Mouse (Mus musculus) hindbrain, postnatal 0 days (tissue): ENCODE results near the gene Fbxl18. TPM values are rescaled to one million over a fixed set of nuclear protein-coding genes. Genes with fewer than 3 reads are reported as not detected.

Source experiments
- ATAC-seq: fragments of 200-750 bp; cut with Nextera tagmentation; 2 replicates; pipeline ENCODE4 v1.8.0; 2017; ENCODE audit warnings: mild to moderate bottlenecking, moderate TSS enrichment, moderate library complexity
- DNase-seq: peaks from one replicate; pipeline ENCODE4 v3.0.0-alpha.2; 2015; ENCODE audit warnings: low spot score
- H3K27ac ChIP-seq: fragments of 300-500 bp; sonication (generic); 2 replicates; pipeline ENCODE4 v1.5.1; 2014; ENCODE audit warnings: mild to moderate bottlenecking
- H3K27me3 ChIP-seq: fragments of 300-500 bp; sonication (generic); 2 replicates; pipeline ENCODE4 v1.6.1; 2014; ENCODE audit warnings: low read length, mixed read lengths; ENCODE audit not compliant: insufficient read depth
- H3K36me3 ChIP-seq: fragments of 300-500 bp; sonication (generic); 2 replicates; pipeline ENCODE4 v1.6.1; 2014; ENCODE audit warnings: low read length, mixed read lengths; ENCODE audit not compliant: insufficient read depth
- H3K4me1 ChIP-seq: fragments of 300-500 bp; sonication (generic); 2 replicates; pipeline ENCODE4 v1.6.1; 2014; ENCODE audit warnings: antibody characterized with exemption, low read length, mixed read lengths; ENCODE audit not compliant: insufficient read depth
- H3K4me2 ChIP-seq: fragments of 300-500 bp; sonication (generic); 2 replicates; pipeline ENCODE4 v1.6.1; 2014; ENCODE audit warnings: low read depth, mild to moderate bottlenecking, low read length, moderate library complexity, mixed read lengths
- H3K4me3 ChIP-seq: fragments of 300-500 bp; sonication (generic); 2 replicates; pipeline ENCODE4 v1.5.1; 2014; ENCODE audit warnings: low read length
- H3K9ac ChIP-seq: fragments of 300-500 bp; sonication (generic); replicated peaks from 2 replicates; pipeline ENCODE4 v1.6.1; 2014; ENCODE audit warnings: mild to moderate bottlenecking, low read length, moderate library complexity, mixed read lengths
- H3K9me3 ChIP-seq: fragments of 300-500 bp; sonication (generic); 2 replicates; pipeline ENCODE4 v1.6.1; 2016; ENCODE audit warnings: low read length, mixed read lengths
- CTCF ChIP-seq: IDR thresholded peaks from 2 replicates; pipeline ENCODE4 v1.5.1; 2016; ENCODE audit warnings: antibody characterized with exemption, control low read depth, low read depth
- WGBS: fragments of 180-500 bp; shearing (Covaris S2); extraction: QIAGEN DNeasy Blood & Tissue Kit; methylation state at CpG from one replicate; pipeline ENCODE4 v1.1.7; 2014; 5-methylcytosine and 5-hydroxymethylcytosine counted together
- polyA plus RNA-seq: library from polyadenylated mRNA; unstranded; fragments of >200 nt; fragmentation: Nextera tagmentation; extraction: Ambion mirVana; gene quantifications from 2 replicates; pipeline ENCODE4 v1.2.1, GENCODE M21; 2015
- total RNA-seq: library from RNA; depleted of rRNA; stranded (reverse); fragments of >200 nt; gene quantifications from 2 replicates; pipeline ENCODE4 v1.2.3, GENCODE M21; 2014

The Fbxl18 gene
- total and polyA plus RNA-seq, 2 experiments from 2014 or later, result 31.4 to 68.6 TPM

GRCm38 (mm10) chr5:142926204-142926939, 31.2 kb upstream of the Fbxl18 start:
- peak; percentile 67 for ATAC-seq
- no peak for TF ChIP-seq CTCF
- WGBS, result 24% methylated on average over 11 of the region's 13 CpGs
- DNase-seq, result peak; percentile 14
- Histone ChIP-seq H3K4me1 (no peaks in the 10 kb centered on the region), H3K4me3 (no peak overlapping the region), H3K27me3 (no peaks in the 10 kb centered on the region), H3K9me3 (no peaks in the 10 kb centered on the region), H3K9ac (no peak overlapping the region), H3K27ac (0 out of 2 replicates have a peak overlapping the region, but pooled peaks have one; percentile 11), H3K36me3 (no peaks in the 10 kb centered on the region), H3K4me2 (no peak overlapping the region)

GRCm38 (mm10) chr5:142924336-142924959, 29.2 kb upstream of the Fbxl18 start:
- Histone ChIP-seq H3K27me3 (no peaks in the 10 kb centered on the region), H3K27ac (no peak overlapping the region), H3K4me3 (no peak overlapping the region), H3K36me3 (no peaks in the 10 kb centered on the region), H3K4me1 (no peaks in the 10 kb centered on the region), H3K9ac (no peak overlapping the region), H3K9me3 (no peaks in the 10 kb centered on the region), H3K4me2 (no peak overlapping the region)
- DNase-seq (no peak), ATAC-seq (no peak)
- 72% methylated on average over 12 of the region's 12 CpGs for WGBS
- TF ChIP-seq CTCF, result no peak

GRCm38 (mm10) chr5:142923781-142924180, 28.6 kb upstream of the Fbxl18 start:
- H3K4me1 ChIP-seq, result no peaks in the 10 kb centered on the region
- no peaks in the 10 kb centered on the region for H3K36me3 ChIP-seq
- WGBS, result 67% methylated on average over 3 of the region's 3 CpGs
- H3K9me3 ChIP-seq, result no peaks in the 10 kb centered on the region
- TF ChIP-seq CTCF, result no peak
- no peak for DNase-seq
- no peaks in the 10 kb centered on the region for H3K27me3 ChIP-seq
- H3K4me3 ChIP-seq, result no peak overlapping the region
- no peak overlapping the region for H3K4me2 ChIP-seq
- ATAC-seq, result no peak
- H3K27ac ChIP-seq, result no peak overlapping the region
- no peak overlapping the region for H3K9ac ChIP-seq

- DNase-seq (no peak), ATAC-seq (no peak)
- Histone ChIP-seq H3K4me1 (no peaks in the 10 kb centered on the region), H3K4me2 (no peak overlapping the region), H3K9ac (no peak overlapping the region), H3K27ac (no peak overlapping the region), H3K36me3 (no peaks in the 10 kb centered on the region), H3K4me3 (no peak overlapping the region), H3K27me3 (no peaks in the 10 kb centered on the region), H3K9me3 (no peaks in the 10 kb centered on the region)
- WGBS, result 80% methylated on average over 5 of the region's 5 CpGs
- TF ChIP-seq CTCF, result no peak
Measured at GRCm38 (mm10) chr5:142922251-142922650, 27.0 kb upstream of the Fbxl18 start.

GRCm38 (mm10) chr5:142921074-142921459, 25.8 kb upstream of the Fbxl18 start:
- no peak for ATAC-seq
- H3K9ac ChIP-seq, result no peak overlapping the region
- no peaks in the 10 kb centered on the region for H3K36me3 ChIP-seq
- H3K4me3 ChIP-seq, result no peak overlapping the region
- H3K4me2 ChIP-seq, result no peak overlapping the region
- DNase-seq, result no peak
- 84% methylated on average over 6 of the region's 6 CpGs for WGBS
- H3K27me3 ChIP-seq, result no peaks in the 10 kb centered on the region
- H3K4me1 ChIP-seq, result no peaks in the 10 kb centered on the region
- H3K9me3 ChIP-seq, result no peaks in the 10 kb centered on the region
- no peak overlapping the region for H3K27ac ChIP-seq
- no peak for TF ChIP-seq CTCF

- no peaks in the 10 kb centered on the region for H3K27me3 ChIP-seq
- H3K4me1 ChIP-seq, result no peaks in the 10 kb centered on the region
- no peak overlapping the region for H3K27ac ChIP-seq
- ATAC-seq (peak; percentile 67), DNase-seq (peak; percentile 7)
- WGBS, result 63% methylated on average over 8 of the region's 8 CpGs
- H3K9me3 ChIP-seq, result no peaks in the 10 kb centered on the region
- H3K4me3 ChIP-seq, result no peak overlapping the region
- no peak overlapping the region for H3K4me2 ChIP-seq
- no peak overlapping the region for H3K9ac ChIP-seq
- H3K36me3 ChIP-seq, result no peaks in the 10 kb centered on the region
- no peak for TF ChIP-seq CTCF
Measured at GRCm38 (mm10) chr5:142920311-142921073, 25.3 kb upstream of the Fbxl18 start.
